Mouse (Mus musculus) forebrain, embryonic 14.5 days (tissue): ENCODE measurements at regions not wholly inside any gene's neighbourhood (a gene's known extent, or its start where the extent isn't known, plus 50 kb on each side); places are given as distances from the start of the nearest gene placed in this dataset.
"Not testable (repeated sequence)": the region's sequence is repeated elsewhere in the genome, so short reads cannot be mapped to it uniquely, and the experiment has no call there.

Experiments
- ATAC-seq: fragments of 200-750 bp; cut with Nextera tagmentation; 2 replicates; pipeline ENCODE4 v1.8.0; 2017; ENCODE audit warnings: mild to moderate bottlenecking, moderate library complexity
- DNase-seq: peaks from one replicate; pipeline ENCODE4 v3.0.0-alpha.2; 2015; ENCODE audit warnings: low spot score
- H3K27ac ChIP-seq: fragments of 300-500 bp; sonication (generic); 2 replicates; pipeline ENCODE4 v1.5.1; 2014; ENCODE audit warnings: low read depth, mild to moderate bottlenecking, control low read depth, low read length, moderate library complexity
- H3K27me3 ChIP-seq: fragments of 300-500 bp; sonication (generic); replicated peaks from 2 replicates; pipeline ENCODE4 v1.6.1; 2014; ENCODE audit warnings: low read length, control low read depth, mixed read lengths; ENCODE audit not compliant: control insufficient read depth, insufficient read depth
- H3K36me3 ChIP-seq: fragments of 300-500 bp; sonication (generic); 2 replicates; pipeline ENCODE4 v1.6.1; 2014; ENCODE audit warnings: low read length, control low read depth; ENCODE audit not compliant: control insufficient read depth, insufficient read depth
- H3K4me1 ChIP-seq: fragments of 300-500 bp; sonication (generic); 2 replicates; pipeline ENCODE4 v1.6.1; 2014; ENCODE audit warnings: antibody characterized with exemption, low read length, control low read depth; ENCODE audit not compliant: control insufficient read depth, insufficient read depth
- H3K4me2 ChIP-seq: fragments of 300-500 bp; sonication (generic); 2 replicates; pipeline ENCODE4 v1.6.1; 2014; ENCODE audit warnings: mild to moderate bottlenecking, control low read depth, low read length
- H3K4me3 ChIP-seq: fragments of 300-500 bp; sonication (generic); 2 replicates; pipeline ENCODE4 v1.5.1; 2014; ENCODE audit warnings: low read depth, low read length, control low read depth
- H3K9ac ChIP-seq: fragments of 300-500 bp; sonication (generic); 2 replicates; pipeline ENCODE4 v1.6.1; 2014; ENCODE audit warnings: mild to moderate bottlenecking, low read length, control low read depth, moderate library complexity
- H3K9me3 ChIP-seq: fragments of 300-500 bp; sonication (generic); replicated peaks from 2 replicates; pipeline ENCODE4 v1.6.1; 2016; ENCODE audit warnings: low read length, control low read depth, mixed read lengths; ENCODE audit not compliant: control insufficient read depth
- WGBS: fragments of 180-500 bp; shearing (Covaris S2); extraction: QIAGEN DNeasy Blood & Tissue Kit; methylation state at CpG from one replicate; pipeline ENCODE4 v1.1.7; 2014; 5-methylcytosine and 5-hydroxymethylcytosine counted together

DNA sequence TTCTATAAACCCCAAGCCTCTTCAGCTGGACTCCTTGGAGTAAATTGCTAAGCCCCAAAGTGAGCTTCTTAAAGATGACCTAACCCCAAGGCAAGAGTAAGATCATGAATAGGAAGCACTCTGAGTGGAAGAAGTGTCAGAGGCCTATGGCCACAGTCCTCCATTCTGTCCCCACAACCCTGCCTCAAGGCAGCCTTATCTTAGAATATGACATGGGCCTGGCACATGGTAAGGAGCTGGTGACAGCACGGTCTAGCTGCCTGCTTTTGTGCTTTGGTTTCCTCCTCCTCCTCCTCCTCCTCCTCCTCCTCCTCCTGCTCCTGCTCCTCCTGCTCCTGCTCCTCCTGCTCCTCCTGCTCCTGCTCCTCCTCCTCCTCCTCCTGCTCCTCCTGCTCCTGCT lies 73.6 kb downstream of the Vcpkmt start:
- H3K4me3 ChIP-seq, H3K36me3 ChIP-seq, ATAC-seq, DNase-seq, H3K4me2 ChIP-seq, H3K27me3 ChIP-seq, H3K4me1 ChIP-seq, H3K9me3 ChIP-seq, H3K27ac ChIP-seq, H3K9ac ChIP-seq: not testable (repeated sequence)
- WGBS, result 70% methylated on average over 1 of the region's 1 CpGs

DNA sequence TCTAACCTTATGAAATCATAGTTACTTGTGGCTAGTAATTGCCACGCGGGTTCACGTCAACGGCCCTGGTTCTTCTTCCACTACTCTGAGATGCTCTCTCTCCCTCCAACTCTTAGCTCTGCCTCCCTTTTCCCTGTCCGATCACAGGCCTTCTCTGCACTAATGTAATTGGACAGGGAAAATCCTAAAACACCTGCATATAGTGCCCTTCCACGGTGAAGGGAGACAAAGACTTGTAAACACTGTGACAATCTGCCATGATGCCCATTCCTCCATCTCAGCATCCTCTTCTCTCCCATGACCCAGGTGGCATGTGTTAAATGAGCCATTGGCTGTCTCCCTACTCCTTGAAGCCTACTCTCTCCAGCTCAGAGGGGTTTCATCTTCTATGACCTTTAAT lies 74.9 kb downstream of the Vcpkmt start:
- H3K27ac ChIP-seq, result no peak overlapping the region
- DNase-seq (no peak), ATAC-seq (no peak)
- H3K4me2 ChIP-seq, result no peak overlapping the region
- no peak overlapping the region for H3K4me3 ChIP-seq
- H3K9me3 ChIP-seq, result no peaks in the 10 kb centered on the region
- H3K4me1 ChIP-seq, result no peaks in the 10 kb centered on the region
- WGBS, result 92% methylated on average over 6 of the region's 6 CpGs
- H3K27me3 ChIP-seq, result no peaks in the 10 kb centered on the region
- no peak overlapping the region for H3K9ac ChIP-seq
- no peaks in the 10 kb centered on the region for H3K36me3 ChIP-seq

DNA sequence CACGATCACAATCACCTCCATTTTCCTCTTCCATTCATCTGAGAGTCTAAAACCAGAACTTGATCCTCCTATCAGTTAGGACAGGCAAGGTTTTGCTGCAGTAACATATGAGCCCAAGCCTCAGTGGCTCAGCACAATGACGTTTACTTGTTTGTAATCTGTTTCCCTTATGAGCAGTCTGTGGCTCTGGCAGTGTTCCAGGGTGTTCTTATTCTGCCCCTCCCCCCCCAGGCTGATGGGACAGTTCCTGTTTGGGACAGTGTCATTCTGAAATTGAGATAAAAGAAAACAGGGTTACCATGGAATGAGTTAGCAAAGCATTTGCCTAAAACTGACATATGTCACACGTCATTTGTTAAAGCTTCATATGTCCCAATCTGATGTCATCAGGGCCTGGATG lies 75.5 kb downstream of the Vcpkmt start:
- Histone ChIP-seq H3K9ac (no peak overlapping the region), H3K27ac (no peak overlapping the region), H3K4me2 (no peak overlapping the region), H3K4me3 (no peak overlapping the region), H3K4me1 (peaks cover 3% of the 10 kb centered on the region; the same call in 1 of the 2 replicates), H3K9me3 (no peaks in the 10 kb centered on the region), H3K27me3 (no peaks in the 10 kb centered on the region), H3K36me3 (no peaks in the 10 kb centered on the region)
- DNase-seq (no peak), ATAC-seq (no peak)
- WGBS, result 66% methylated on average over 3 of the region's 3 CpGs

DNA sequence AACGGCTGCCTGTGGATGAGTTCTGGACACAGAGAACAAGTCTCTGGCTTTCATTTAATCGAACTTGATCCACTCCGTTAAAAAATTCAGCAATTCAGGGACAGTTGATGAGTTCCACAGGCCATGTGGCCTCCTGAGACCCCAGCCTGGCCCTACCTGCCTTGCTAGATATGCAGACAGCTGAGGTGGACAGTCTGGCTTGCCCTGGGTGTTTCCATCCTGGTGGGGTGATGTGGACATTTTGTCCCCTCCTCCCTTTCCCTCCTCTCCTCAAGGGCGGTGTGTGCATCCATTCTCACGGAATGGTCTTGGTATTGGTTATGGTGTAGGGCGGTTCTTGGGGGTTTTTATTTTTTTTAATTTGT lies 80.1 kb downstream of the Vcpkmt start:
- Histone ChIP-seq H3K9ac (no peak overlapping the region; the same call in 1 of the 2 replicates), H3K4me1 (peaks cover 14% of the 10 kb centered on the region), H3K4me3 (no peak overlapping the region), H3K27me3 (no peaks in the 10 kb centered on the region), H3K27ac (0 out of 2 replicates have a peak overlapping the region, but pooled peaks have one; percentile 88), H3K9me3 (no peaks in the 10 kb centered on the region), H3K4me2 (no peak overlapping the region), H3K36me3 (no peaks in the 10 kb centered on the region)
- WGBS, result 81% methylated on average over 6 of the region's 6 CpGs
- ATAC-seq (no peak), DNase-seq (no peak)

DNA sequence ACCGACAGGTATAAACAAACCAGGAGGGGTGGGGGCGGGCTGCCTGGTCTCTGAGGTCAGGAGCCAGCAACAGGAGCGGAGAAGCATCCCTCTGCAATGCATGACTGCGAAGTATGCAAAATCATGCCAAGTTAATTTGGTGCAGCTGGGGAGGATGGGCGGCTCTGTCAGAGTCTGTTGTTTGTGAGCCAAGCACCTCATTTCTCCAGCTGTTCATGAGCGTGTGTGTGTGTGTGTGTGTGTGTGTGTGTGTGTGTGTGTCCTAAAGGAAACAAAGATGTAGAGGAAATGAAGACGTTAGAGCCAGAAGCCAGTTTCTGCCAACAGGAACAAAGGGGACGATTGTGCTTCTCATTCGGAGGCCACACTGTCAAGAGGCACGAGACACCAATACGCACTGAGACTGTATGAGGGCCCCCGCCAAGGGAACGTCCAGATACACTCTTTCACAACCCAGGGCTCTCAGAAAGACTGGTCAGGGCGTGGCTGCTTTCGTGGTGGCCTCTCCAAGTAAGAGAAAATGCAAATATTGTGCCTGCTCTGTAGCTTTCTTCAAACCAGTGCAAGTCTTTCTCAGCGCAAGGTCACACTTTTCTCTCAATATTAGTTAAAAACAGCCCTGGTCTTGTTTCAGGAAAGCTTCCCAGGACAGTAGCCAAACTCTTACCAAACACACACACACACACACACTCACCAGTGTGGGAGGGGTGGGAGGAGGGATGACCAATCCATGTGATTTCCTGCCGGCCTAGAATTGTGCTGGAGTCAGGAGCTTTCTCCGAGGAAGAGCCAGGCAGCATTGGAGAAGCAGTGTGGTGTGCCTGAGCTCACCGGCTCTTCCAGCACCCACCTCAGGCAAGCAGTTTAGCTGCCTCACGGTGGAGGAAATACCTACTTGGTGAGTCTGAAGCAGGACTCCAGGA lies 80.8 kb downstream of the Vcpkmt start:
- WGBS, result 24% methylated on average over 20 of the region's 20 CpGs
- DNase-seq (peak; percentile 83), ATAC-seq (peak; percentile 84)
- H3K36me3 ChIP-seq, result no peaks in the 10 kb centered on the region
- no peaks in the 10 kb centered on the region for H3K9me3 ChIP-seq
- H3K27me3 ChIP-seq, result no peaks in the 10 kb centered on the region
- peak overlapping the region; percentile 22; the same call in 1 of the 2 replicates for H3K4me2 ChIP-seq
- peaks cover 14% of the 10 kb centered on the region for H3K4me1 ChIP-seq
- peak overlapping the region; percentile 17; the same call in 1 of the 2 replicates for H3K9ac ChIP-seq
- H3K27ac ChIP-seq, result peak overlapping the region; percentile 88
- H3K4me3 ChIP-seq, result no peak overlapping the region

DNA sequence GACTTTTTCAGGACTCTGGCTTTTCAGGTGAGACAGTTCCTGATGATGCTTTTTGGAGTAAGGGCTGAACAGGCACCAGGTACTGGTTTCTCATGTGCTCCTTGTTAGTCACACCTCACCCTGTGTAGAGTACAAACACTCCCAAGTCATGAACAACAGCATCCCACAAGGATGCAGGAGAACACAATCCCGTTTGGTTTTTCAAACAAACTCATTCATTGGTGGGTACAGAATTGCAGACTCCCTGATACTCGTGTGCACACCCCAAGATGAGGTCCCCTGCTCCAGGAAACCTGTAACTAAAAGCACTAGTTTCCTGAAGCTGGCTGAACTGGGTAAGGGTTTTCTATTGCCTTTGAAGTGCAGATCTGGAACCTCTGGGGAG lies 81.5 kb downstream of the Vcpkmt start:
- H3K27ac ChIP-seq, result peak overlapping the region; percentile 60; the same call in 1 of the 2 replicates
- no peak for DNase-seq
- no peak overlapping the region for H3K4me2 ChIP-seq
- no peaks in the 10 kb centered on the region for H3K9me3 ChIP-seq
- 45% methylated on average over 2 of the region's 2 CpGs for WGBS
- ATAC-seq, result no peak
- no peaks in the 10 kb centered on the region for H3K27me3 ChIP-seq
- H3K4me3 ChIP-seq, result no peak overlapping the region
- peak overlapping the region; percentile 1; the same call in 1 of the 2 replicates for H3K9ac ChIP-seq
- H3K4me1 ChIP-seq, result peaks cover 14% of the 10 kb centered on the region
- no peaks in the 10 kb centered on the region for H3K36me3 ChIP-seq

DNA sequence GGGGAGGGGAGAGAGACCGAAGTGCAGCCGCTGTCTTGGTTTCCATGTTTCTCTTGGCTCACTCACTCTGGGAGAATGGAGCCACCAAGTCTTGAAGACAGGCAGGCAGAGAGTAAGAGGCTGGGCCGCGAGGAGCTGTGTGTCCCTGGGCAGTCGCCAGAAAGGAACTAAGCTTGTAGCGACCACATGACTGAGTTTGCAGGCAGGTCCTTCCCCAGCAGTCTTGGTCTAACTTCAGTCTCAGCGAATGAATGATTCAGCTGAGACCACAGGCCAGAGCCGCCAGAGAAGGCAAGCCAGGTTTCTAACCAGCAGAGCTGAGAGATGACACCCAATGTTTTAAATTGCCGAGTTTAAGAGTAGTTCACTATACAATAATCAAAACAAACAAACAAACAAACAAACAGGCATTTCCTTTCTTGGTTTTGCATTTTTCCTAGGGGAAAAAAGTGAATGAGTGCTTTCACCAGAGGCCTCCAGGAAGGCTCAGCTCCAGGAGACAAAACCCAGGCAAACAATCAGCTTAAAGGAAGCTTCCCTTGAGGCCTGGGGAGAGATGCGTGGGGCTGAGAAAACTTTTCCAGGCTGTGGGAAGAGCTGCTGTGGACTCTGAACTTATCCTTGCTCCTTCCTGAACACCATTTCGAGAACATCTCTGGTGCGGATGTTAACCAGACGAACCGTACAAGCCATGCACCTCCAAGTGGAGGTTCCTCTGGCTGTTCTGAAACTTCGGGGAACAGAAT lies 82.1 kb downstream of the Vcpkmt start:
- ATAC-seq, result no peak
- WGBS, result 73% methylated on average over 15 of the region's 15 CpGs

DNA sequence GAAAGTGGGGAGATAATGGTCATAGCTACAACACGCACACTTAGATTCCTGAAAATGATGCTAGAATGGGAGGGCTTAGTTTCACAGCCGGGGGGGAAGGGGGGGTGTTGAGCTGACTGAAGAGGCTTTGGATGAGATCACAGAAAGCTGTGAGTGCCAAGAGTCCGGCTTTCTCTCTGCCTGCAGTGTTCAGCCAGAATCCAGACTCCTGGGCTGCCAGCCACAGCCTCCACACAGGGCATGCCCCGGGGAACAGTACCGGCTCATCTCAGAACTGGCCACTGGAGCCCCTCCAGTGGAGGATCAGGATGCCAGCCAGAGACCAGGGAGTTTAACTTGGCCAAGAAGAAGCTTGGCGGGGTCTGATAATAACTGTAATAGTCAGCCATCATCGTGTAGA lies 85.7 kb downstream of the Vcpkmt start:
- DNase-seq (peak; percentile 81), ATAC-seq (peak; percentile 62; the same call in 1 of the 2 replicates)
- Histone ChIP-seq H3K4me1 (peaks cover 9% of the 10 kb centered on the region), H3K36me3 (no peaks in the 10 kb centered on the region), H3K9ac (no peak overlapping the region), H3K27me3 (no peaks in the 10 kb centered on the region), H3K4me3 (no peak overlapping the region), H3K27ac (peak overlapping the region; percentile 21; the same call in 1 of the 2 replicates), H3K9me3 (no peaks in the 10 kb centered on the region), H3K4me2 (no peak overlapping the region)
- 53% methylated on average over 7 of the region's 7 CpGs for WGBS

More for the DNA sequence above, 82.1 kb downstream of the Vcpkmt start:
- Histone ChIP-seq H3K27ac (peak overlapping the region; percentile 60; the same call in 1 of the 2 replicates), H3K27me3 (no peaks in the 10 kb centered on the region), H3K4me2 (no peak overlapping the region), H3K4me1 (peaks cover 14% of the 10 kb centered on the region), H3K9me3 (no peaks in the 10 kb centered on the region), H3K4me3 (no peak overlapping the region), H3K9ac (no peak overlapping the region), H3K36me3 (no peaks in the 10 kb centered on the region)
- peak; percentile 33 for DNase-seq
